Comparison of ENCODE assay signal across 9 mouse cellular contexts in the genomic region with DNA sequence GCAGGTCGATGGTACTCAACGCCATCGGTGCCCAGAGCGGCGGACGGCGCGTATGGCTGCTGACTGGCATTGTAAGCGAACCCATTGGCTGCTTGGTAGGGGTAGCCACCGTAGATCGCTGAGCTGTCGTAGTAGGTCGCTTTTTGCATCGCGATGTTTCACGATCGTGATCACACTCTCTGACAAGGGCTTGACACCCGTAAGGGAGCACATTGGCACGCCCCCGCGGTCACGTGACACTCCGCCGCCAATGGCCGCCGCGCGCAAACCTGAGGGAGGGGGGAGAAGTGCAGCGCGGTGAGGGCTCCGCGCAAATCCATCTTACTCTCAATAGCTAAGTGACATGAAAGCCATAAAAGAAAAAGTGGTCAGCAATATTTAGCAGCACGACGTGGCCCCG. TPM values are rescaled to one million over a fixed set of nuclear protein-coding genes. Genes with fewer than 3 reads are reported as not detected.
A peak's percentile ranks its signal among the peaks of the same experiment; 100 is the strongest.
DNase-seq lines count a peak whose midpoint lies in the region; ATAC-seq and TF ChIP-seq lines count a peak whose summit lies in the region.
"Had no signal": no experiment of that assay in that cellular context is flagged by ENCODE, and none has a peak within 500 bp of the region (broad histone marks: within the 10 kb centered on the region; RNA-seq: fewer than 3 reads in every experiment).

No protein-coding gene starts in this region.

- H3K4me3 ChIP-seq in forebrain, embryonic 13.5 days = peak overlapping the region; percentile 24
- H3K4me3 ChIP-seq in hindbrain, embryonic 14.5 days (replicated peaks; ENCODE audit: low read length) = peak overlapping the region; percentile 71
- peak overlapping the region; percentile 37; the same call in 1 of the 2 replicates for H3K4me3 ChIP-seq in liver, adult 2 months (ENCODE audit: insufficient read depth, low read depth, low read length)
- H3K4me3 ChIP-seq in neural tube, embryonic 11.5 days (ENCODE audit: low read depth, low read length) = peak overlapping the region; percentile 91

- TF ChIP-seq CTCF in liver, adult 2 months (IDR thresholded peaks at IDR 0.05; ENCODE audit: low read depth, low read length) = no peak

- 0% methylated on average over 35 of the region's 35 CpGs for WGBS in forebrain, embryonic 13.5 days
- under 1% methylated on average over 35 of the region's 35 CpGs for WGBS in hindbrain, embryonic 14.5 days
- 9% methylated on average over 35 of the region's 35 CpGs for WGBS in liver, adult 2 months
- under 1% methylated on average over 35 of the region's 35 CpGs for WGBS in neural tube, embryonic 11.5 days

- no peak for TF ChIP-seq POLR2A in liver, adult 2 months (IDR thresholded peaks at IDR 0.05; ENCODE audit: extremely low read depth, insufficient read depth, low read length)

- peaks cover 7% of the 10 kb centered on the region; the same call in 1 of the 2 replicates for H3K4me1 ChIP-seq in forebrain, embryonic 13.5 days
- H3K4me1 ChIP-seq in hindbrain, embryonic 14.5 days (replicated peaks; ENCODE audit: control insufficient read depth, insufficient read depth, low read length) = peaks cover 26% of the 10 kb centered on the region
- H3K4me1 ChIP-seq in liver, adult 2 months (ENCODE audit: control insufficient read depth, insufficient read depth, low read length) = no peaks in the 10 kb centered on the region
- peaks cover 62% of the 10 kb centered on the region for H3K4me1 ChIP-seq in neural tube, embryonic 11.5 days (ENCODE audit: control insufficient read depth, insufficient read depth, low read length)

- no peaks in the 10 kb centered on the region for H3K79me2 ChIP-seq in liver, adult 2 months (ENCODE audit: control insufficient read depth, insufficient read depth, low read length)

- ATAC-seq in forebrain, embryonic 13.5 days = peak; percentile 38; the same call in 1 of the 2 replicates
- ATAC-seq in hindbrain, embryonic 14.5 days (ENCODE audit: low FRiP score) = peak; percentile 88
- ATAC-seq in neural tube, embryonic 11.5 days (ENCODE audit: insufficient read depth, low FRiP score, low TSS enrichment) = peak; percentile 71

- H3K27ac ChIP-seq in forebrain, embryonic 13.5 days = no peak overlapping the region
- peak overlapping the region; percentile 100 for H3K27ac ChIP-seq in hindbrain, embryonic 14.5 days
- no peak overlapping the region for H3K27ac ChIP-seq in liver, adult 2 months (replicated peaks; ENCODE audit: insufficient read depth, low read depth, low read length)
- H3K27ac ChIP-seq in neural tube, embryonic 11.5 days (ENCODE audit: low read depth, low read length) = peak overlapping the region; percentile 100

- H3K4me2 ChIP-seq in forebrain, embryonic 13.5 days = peak overlapping the region; percentile 48
- peak overlapping the region; percentile 81 for H3K4me2 ChIP-seq in hindbrain, embryonic 14.5 days (replicated peaks)
- H3K4me2 ChIP-seq in neural tube, embryonic 11.5 days (ENCODE audit: low read depth) = peak overlapping the region; percentile 78

- H3K27me3 ChIP-seq in forebrain, embryonic 13.5 days = peaks cover 98% of the 10 kb centered on the region
- H3K27me3 ChIP-seq in hindbrain, embryonic 14.5 days (ENCODE audit: control insufficient read depth, insufficient read depth, low read length) = peaks cover 66% of the 10 kb centered on the region
- H3K27me3 ChIP-seq in liver, adult 2 months (ENCODE audit: control insufficient read depth, insufficient read depth, low read length) = peaks cover 11% of the 10 kb centered on the region; the same call in 1 of the 2 replicates
- H3K27me3 ChIP-seq in neural tube, embryonic 11.5 days (ENCODE audit: control insufficient read depth, insufficient read depth, low read length) = no peaks in the 10 kb centered on the region
- H3K27me3 ChIP-seq: CH12.LX had no signal

- H3K36me3 ChIP-seq in forebrain, embryonic 13.5 days (ENCODE audit: poor library complexity, severe bottlenecking) = no peaks in the 10 kb centered on the region
- H3K36me3 ChIP-seq in hindbrain, embryonic 14.5 days (replicated peaks; ENCODE audit: control insufficient read depth, insufficient read depth) = no peaks in the 10 kb centered on the region
- no peaks in the 10 kb centered on the region for H3K36me3 ChIP-seq in liver, adult 2 months (ENCODE audit: control insufficient read depth, insufficient read depth, low read length)
- H3K36me3 ChIP-seq in neural tube, embryonic 11.5 days (ENCODE audit: control insufficient read depth, insufficient read depth, low read length) = peaks cover 8% of the 10 kb centered on the region

- H3K9ac ChIP-seq in forebrain, embryonic 13.5 days = no peak overlapping the region
- peak overlapping the region; percentile 99 for H3K9ac ChIP-seq in hindbrain, embryonic 14.5 days
- H3K9ac ChIP-seq in liver, adult 2 months (ENCODE audit: low read depth, low read length) = peak overlapping the region; percentile 9
- peak overlapping the region; percentile 99 for H3K9ac ChIP-seq in neural tube, embryonic 11.5 days (ENCODE audit: low read length)

- no peaks in the 10 kb centered on the region for H3K9me3 ChIP-seq in forebrain, embryonic 13.5 days (replicated peaks)
- H3K9me3 ChIP-seq in hindbrain, embryonic 14.5 days (ENCODE audit: control insufficient read depth, low read length) = no peaks in the 10 kb centered on the region
- no peaks in the 10 kb centered on the region for H3K9me3 ChIP-seq in neural tube, embryonic 11.5 days (ENCODE audit: control insufficient read depth, low read length)

- DNase-seq in retina, postnatal 1 day = peak; percentile 66
- DNase-seq in retina, embryonic 14.5 days (ENCODE audit: low spot score) = no peak
- peak; percentile 86 for DNase-seq in hindbrain, embryonic 14.5 days (ENCODE audit: low spot score)
- no peak for DNase-seq in liver, adult 2 months (ENCODE audit: extremely low read depth, low read depth, low spot score)
- DNase-seq in neural tube, embryonic 11.5 days (ENCODE audit: low spot score) = peak; percentile 98
- DNase-seq in layer of hippocampus, adult 9-10 months (ENCODE audit: low spot score) = no peak
- no peak for DNase-seq in cerebellum, postnatal 36 days

RNA-seq across cellular contexts. Expression of a gene that starts 4.8 kb away (rescaled TPM):
- polyA plus RNA-seq in forebrain, embryonic 13.5 days (2015; fragmentation: Nextera tagmentation; extraction: Ambion mirVana) = not detected in 2 replicates
- 4.1 and 5.0 TPM in 2 replicates for polyA plus RNA-seq in hindbrain, embryonic 14.5 days (2014; fragmentation: Nextera tagmentation; extraction: Ambion mirVana)
- total RNA-seq in liver, adult 2 months (2014; rRNA removed) = 0.09 TPM in 1 of 2 replicates, not detected in the other
- polyA plus RNA-seq in liver, adult 2 months (2012; rRNA removed) = 0.02 TPM in 2 replicates
- 4.1 and 4.5 TPM in 2 replicates for polyA plus RNA-seq in neural tube, embryonic 11.5 days (2014; fragmentation: Nextera tagmentation; extraction: Ambion mirVana)
- total RNA-seq: CH12.LX had no signal

RNA-seq across cellular contexts. Expression of a gene that starts 7.9 kb away (rescaled TPM):
- polyA plus RNA-seq in forebrain, embryonic 13.5 days (2015; fragmentation: Nextera tagmentation; extraction: Ambion mirVana) = not detected in 2 replicates
- 27.6 and 35.1 TPM in 2 replicates for polyA plus RNA-seq in hindbrain, embryonic 14.5 days (2014; fragmentation: Nextera tagmentation; extraction: Ambion mirVana)
- 0.09 and 0.40 TPM in 2 replicates for total RNA-seq in liver, adult 2 months (2014; rRNA removed)
- polyA plus RNA-seq in liver, adult 2 months (2012; rRNA removed) = 0.27 and 0.34 TPM in 2 replicates
- polyA plus RNA-seq in neural tube, embryonic 11.5 days (2014; fragmentation: Nextera tagmentation; extraction: Ambion mirVana) = 36.0 and 37.5 TPM in 2 replicates
- total RNA-seq: CH12.LX had no signal

RNA-seq across cellular contexts. Expression of a gene that starts 14.4 kb away (rescaled TPM):
- not detected in 2 replicates for polyA plus RNA-seq in forebrain, embryonic 13.5 days (2015; fragmentation: Nextera tagmentation; extraction: Ambion mirVana)
- 2.6 and 3.0 TPM in 2 replicates for polyA plus RNA-seq in hindbrain, embryonic 14.5 days (2014; fragmentation: Nextera tagmentation; extraction: Ambion mirVana)
- 0.13 TPM in 1 of 2 replicates, not detected in the other for total RNA-seq in liver, adult 2 months (2014; rRNA removed)
- 0.10 and 0.18 TPM in 2 replicates for polyA plus RNA-seq in liver, adult 2 months (2012; rRNA removed)
- 8.0 and 9.3 TPM in 2 replicates for polyA plus RNA-seq in neural tube, embryonic 11.5 days (2014; fragmentation: Nextera tagmentation; extraction: Ambion mirVana)

RNA-seq across cellular contexts. Expression of a gene that starts 19.1 kb away (rescaled TPM):
- polyA plus RNA-seq in forebrain, embryonic 13.5 days (2015; fragmentation: Nextera tagmentation; extraction: Ambion mirVana) = not detected in 2 replicates
- polyA plus RNA-seq in hindbrain, embryonic 14.5 days (2014; fragmentation: Nextera tagmentation; extraction: Ambion mirVana) = 19.7 and 22.5 TPM in 2 replicates
- 0.28 TPM in 1 of 2 replicates, not detected in the other for total RNA-seq in liver, adult 2 months (2014; rRNA removed)
- 0.23 and 0.39 TPM in 2 replicates for polyA plus RNA-seq in liver, adult 2 months (2012; rRNA removed)
- polyA plus RNA-seq in neural tube, embryonic 11.5 days (2014; fragmentation: Nextera tagmentation; extraction: Ambion mirVana) = 10.2 and 11.7 TPM in 2 replicates
- total RNA-seq: CH12.LX had no signal

RNA-seq across cellular contexts. Expression of a gene that starts 31.9 kb away (rescaled TPM):
- polyA plus RNA-seq in forebrain, embryonic 13.5 days (2015; fragmentation: Nextera tagmentation; extraction: Ambion mirVana) = not detected in 2 replicates
- polyA plus RNA-seq in hindbrain, embryonic 14.5 days (2014; fragmentation: Nextera tagmentation; extraction: Ambion mirVana) = 175 and 180 TPM in 2 replicates
- total RNA-seq in liver, adult 2 months (2014; rRNA removed) = 0.28 and 0.40 TPM in 2 replicates
- 0.10 and 0.16 TPM in 2 replicates for polyA plus RNA-seq in liver, adult 2 months (2012; rRNA removed)
- polyA plus RNA-seq in neural tube, embryonic 11.5 days (2014; fragmentation: Nextera tagmentation; extraction: Ambion mirVana) = 53.4 and 56.5 TPM in 2 replicates

Comparison
In these comparisons a context has a peak if more than half of its experiments do, and no peak if none do; other contexts are left out.
1. DNase-seq: peak in retina, postnatal 1 day (single experiment), hindbrain, embryonic 14.5 days (single experiment) and neural tube, embryonic 11.5 days (single experiment); none in retina, embryonic 14.5 days (single experiment), liver, adult 2 months (single experiment), layer of hippocampus, adult 9-10 months (single experiment) and cerebellum, postnatal 36 days (0 of 2).
2. ATAC-seq: peak in every context shown above with its lines; median percentile 88 in hindbrain, embryonic 14.5 days; 71 in neural tube, embryonic 11.5 days; 38 in forebrain, embryonic 13.5 days.
3. H3K27ac ChIP-seq: peak in hindbrain, embryonic 14.5 days (single experiment) and neural tube, embryonic 11.5 days (single experiment); none in forebrain, embryonic 13.5 days (single experiment) and liver, adult 2 months (single experiment).
4. H3K4me3 ChIP-seq: peak in every context shown above with its lines; median percentile 91 in neural tube, embryonic 11.5 days; 71 in hindbrain, embryonic 14.5 days; 37 in liver, adult 2 months; 24 in forebrain, embryonic 13.5 days.
5. RNA of a gene that starts 7.9 kb away (polyA plus RNA-seq): 36.0 to 37.5 TPM in neural tube, embryonic 11.5 days and 27.6 to 35.1 TPM in hindbrain, embryonic 14.5 days; 0.27 to 0.34 TPM in liver, adult 2 months and not detected in forebrain, embryonic 13.5 days; every median in the first group is over 10 times any median in the second.
6. Peak in every context shown above with its lines, with median percentiles within 50 percentile points of each other: H3K4me2 ChIP-seq.